Mouse (Mus musculus): ENCODE data around the gene Olfr282.

DNA sequence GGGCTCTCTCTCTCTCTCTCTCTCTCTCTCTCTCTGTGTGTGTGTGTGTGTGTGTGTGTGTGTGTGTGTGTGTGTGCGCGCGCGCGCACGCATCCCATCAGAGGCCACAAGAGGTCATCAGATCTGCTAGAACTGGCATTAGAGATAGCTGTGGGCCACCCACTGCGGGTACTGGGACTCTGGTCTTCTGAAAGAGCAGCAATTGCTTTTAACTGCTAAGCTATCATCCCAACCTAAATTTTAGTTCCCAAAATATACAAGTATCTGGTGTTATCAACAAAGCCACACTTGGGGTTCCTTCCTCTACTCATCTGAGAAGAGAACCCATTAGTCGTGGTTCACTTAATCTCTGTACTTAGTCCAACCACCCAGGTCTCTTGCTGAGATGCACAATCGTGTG lies 20.8 kb upstream of the Olfr282 start:
- TF ChIP-seq POLR2A (IDR thresholded peaks at IDR 0.05; ENCODE audit: insufficient read depth, low read depth, low read length) (no peak), CTCF (IDR thresholded peaks at IDR 0.05) (no peak), EP300 (IDR thresholded peaks at IDR 0.05; ENCODE audit: insufficient read depth, low read depth, low read length) (no peak)

Data from heart, adult 2 months (tissue).